Mouse (Mus musculus): ENCODE data around the gene Adh5.

GRCm38 (mm10) chr3:138461832-138462231, 18.9 kb downstream of the Adh5 start:
- TF ChIP-seq CTCF (IDR thresholded peaks at IDR 0.05; ENCODE audit: low read depth) (no peak), EP300 (IDR thresholded peaks at IDR 0.05; ENCODE audit: low read depth) (no peak)

Measured in liver, postnatal 0 days (tissue).